Mouse (Mus musculus) central nervous system, embryonic 11.5 days (tissue): Measurements from ENCODE around the gene Set. TPM values are rescaled to one million over a fixed set of nuclear protein-coding genes. Genes with fewer than 3 reads are reported as not detected.

Experiments used
- polyA plus RNA-seq: library from polyadenylated mRNA; depleted of rRNA; stranded (reverse); fragments of >200 nt; gene quantifications from 2 replicates; pipeline ENCODE4 v1.2.3, GENCODE M21; 2012; rRNA removed

Set gene
- polyA plus RNA-seq = 683 and 2,388 TPM in 2 replicates

GRCm38 (mm10) chr2:30057223-30057904, at the start of gene Set:
TSS of gene Set (plus strand) at chr2:30057378.

GRCm38 (mm10) chr2:30048699-30049388, 8.3 kb upstream of the Set start, which contains the start of gene Wdr34:
TSS of gene Wdr34 (minus strand) at chr2:30048881.

GRCm38 (mm10) chr2:30077502-30078348, 20.5 kb downstream of the Set start, which contains the start of gene Pkn3:
TSS of gene Pkn3 (plus strand) at chr2:30077684.

GRCm38 (mm10) chr2:30093471-30094207, 36.5 kb downstream of the Set start, which contains the start of gene Zdhhc12:
TSS of gene Zdhhc12 (minus strand) at chr2:30093648.

Other genes starting within 250 kb of the Set start
- gene Urm1, start 237.3 kb upstream of the Set start, polyA plus RNA-seq = 42.0 and 55.3 TPM in 2 replicates
- 22.9 and 23.2 TPM in 2 replicates for gene Cercam, start 188.2 kb upstream of the Set start, polyA plus RNA-seq
- gene Odf2, start 168.2 kb upstream of the Set start, polyA plus RNA-seq = 106 and 132 TPM in 2 replicates
- 40.0 and 50.5 TPM in 2 replicates for gene Gle1, start 122.0 kb upstream of the Set start, polyA plus RNA-seq
- gene Sptan1, start 91.8 kb upstream of the Set start, polyA plus RNA-seq = 265 and 291 TPM in 2 replicates
- 31.5 and 32.4 TPM in 2 replicates for gene Wdr34, start 8.5 kb upstream of the Set start, polyA plus RNA-seq
- gene Pkn3, start 20.3 kb downstream of the Set start, polyA plus RNA-seq = 17.4 and 28.0 TPM in 2 replicates
- gene Zdhhc12, start 36.3 kb downstream of the Set start, polyA plus RNA-seq = 22.3 and 37.3 TPM in 2 replicates
- gene Zer1, start 67.2 kb downstream of the Set start, polyA plus RNA-seq = 26.9 and 42.9 TPM in 2 replicates
- gene Tbc1d13, start 76.4 kb downstream of the Set start, polyA plus RNA-seq = 43.4 and 48.1 TPM in 2 replicates
- 10.5 and 11.2 TPM in 2 replicates for gene Endog, start 114.1 kb downstream of the Set start, polyA plus RNA-seq
- gene Spout1, start 121.1 kb downstream of the Set start, polyA plus RNA-seq = 59.2 and 60.5 TPM in 2 replicates
- 14.1 and 17.2 TPM in 2 replicates for gene Kyat1, start 148.5 kb downstream of the Set start, polyA plus RNA-seq
- gene Lrrc8a, start 180.3 kb downstream of the Set start, polyA plus RNA-seq = 17.0 and 25.4 TPM in 2 replicates
- gene Gm28035, start 183.2 kb downstream of the Set start, polyA plus RNA-seq = 4.9 and 10.7 TPM in 2 replicates
- 7.4 and 9.1 TPM in 2 replicates for gene Phyhd1, start 208.8 kb downstream of the Set start, polyA plus RNA-seq
- not detected in 2 replicates for gene Gm28038, start 223.7 kb downstream of the Set start, polyA plus RNA-seq
- gene Dolk, start 229.0 kb downstream of the Set start, polyA plus RNA-seq = 8.1 and 10.7 TPM in 2 replicates
- 37.5 and 56.2 TPM in 2 replicates for gene Nup188, start 229.0 kb downstream of the Set start, polyA plus RNA-seq